Mouse (Mus musculus) megakaryocyte, adult 5-6 weeks (primary cell): ENCODE data around the gene Bcas3. TPM values are rescaled to one million over a fixed set of nuclear protein-coding genes. Genes with fewer than 3 reads are reported as not detected.
A peak's percentile ranks its signal among the peaks of the same experiment; 100 is the strongest.

Experiments
- ATAC-seq: 2 replicates; pipeline ENCODE4 v1.8.0; 2016; ENCODE audit warnings: mild to moderate bottlenecking, inconsistent platforms; ENCODE audit not compliant: poor library complexity, severe bottlenecking
- total RNA-seq, 2 experiments: library from RNA; stranded (forward) in 1 of 2; stranded (reverse) in 1 of 2; fragments of 153-499, 151-499 nt in 1 of 2; fragments of 221-1000, 200-1000 nt in 1 of 2; gene quantifications; 2 replicates each; pipeline versions ENCODE4 v1.2.3 to v1.2.4; 2015 to 2017

Gene Bcas3
- total RNA-seq, 2 experiments from 2014 or later = 12.8 to 14.5 TPM

GRCm38 (mm10) chr11:85820959-85821358 is 468.0 kb downstream of the Bcas3 start:
- ATAC-seq = no peak

GRCm38 (mm10) chr11:85821659-85822058 is 468.7 kb downstream of the Bcas3 start:
- no peak for ATAC-seq

- peak; percentile 95 for ATAC-seq
Measured at GRCm38 (mm10) chr11:85823181-85823580, 470.2 kb downstream of the Bcas3 start.

GRCm38 (mm10) chr11:85823794-85824193 is 470.8 kb downstream of the Bcas3 start:
- no peak for ATAC-seq

GRCm38 (mm10) chr11:85825031-85825430 is 472.1 kb downstream of the Bcas3 start:
- ATAC-seq = no peak

GRCm38 (mm10) chr11:85825823-85826222 is 472.9 kb downstream of the Bcas3 start:
- ATAC-seq = no peak

- ATAC-seq = no peak
Measured at GRCm38 (mm10) chr11:85827342-85827741, 474.4 kb downstream of the Bcas3 start.

- no peak for ATAC-seq
Measured at GRCm38 (mm10) chr11:85828691-85829519, 475.9 kb downstream of the Bcas3 start.

- no peak for ATAC-seq
Measured at GRCm38 (mm10) chr11:85829520-85830440, 476.8 kb downstream of the Bcas3 start.

GRCm38 (mm10) chr11:85830901-85831341 is 478.0 kb downstream of the Bcas3 start:
- peak; percentile 26; the same call in 1 of the 2 replicates for ATAC-seq

GRCm38 (mm10) chr11:85831656-85832230 is 478.8 kb downstream of the Bcas3 start:
- no peak for ATAC-seq

GRCm38 (mm10) chr11:85832231-85832924 is 479.4 kb downstream of the Bcas3 start, which contains the start of gene Tbx2:
Gene Tbx2 (plus strand): TSS chr11:85832551.
- ATAC-seq = no peak

- ATAC-seq = 0 out of 2 replicates have a peak, but pooled peaks have one; percentile 30
Measured at GRCm38 (mm10) chr11:85833081-85833521, 480.1 kb downstream of the Bcas3 start.

GRCm38 (mm10) chr11:85833761-85834385 is 480.9 kb downstream of the Bcas3 start:
- no peak for ATAC-seq

GRCm38 (mm10) chr11:85834386-85834931 is 481.5 kb downstream of the Bcas3 start:
- no peak for ATAC-seq

GRCm38 (mm10) chr11:85835001-85835752 is 482.2 kb downstream of the Bcas3 start:
- no peak for ATAC-seq

- ATAC-seq = no peak
Measured at GRCm38 (mm10) chr11:85835753-85836522, 483.0 kb downstream of the Bcas3 start.
